Mouse (Mus musculus) layer of hippocampus, adult 9-10 months (tissue): ENCODE results near the gene Cyth3.

Experiments used
- DNase-seq: peaks from one replicate; pipeline ENCODE4 v3.0.0; 2022; ENCODE audit warnings: low spot score

Cyth3 gene

GRCm38 (mm10) chr5:143706822-143707200 lies 84.6 kb downstream of the Cyth3 start:
- DNase-seq = no peak

GRCm38 (mm10) chr5:143711326-143711725 lies 89.1 kb downstream of the Cyth3 start:
- DNase-seq = no peak

GRCm38 (mm10) chr5:143712011-143712800 lies 90.0 kb downstream of the Cyth3 start:
- DNase-seq = no peak

GRCm38 (mm10) chr5:143721962-143722361 lies 99.7 kb downstream of the Cyth3 start:
- no peak for DNase-seq

GRCm38 (mm10) chr5:143730915-143731314 lies 108.7 kb downstream of the Cyth3 start:
- no peak for DNase-seq

GRCm38 (mm10) chr5:143731483-143732112 lies 109.4 kb downstream of the Cyth3 start:
- DNase-seq = no peak

- peak; percentile 82 for DNase-seq
Measured at GRCm38 (mm10) chr5:143732180-143732891, 110.1 kb downstream of the Cyth3 start, which contains the start of gene Usp42. Gene Usp42, minus strand, starts transcription at chr5:143732280.

- DNase-seq = no peak
Measured at GRCm38 (mm10) chr5:143749630-143750208, 127.5 kb downstream of the Cyth3 start.

- no peak for DNase-seq
Measured at GRCm38 (mm10) chr5:143755529-143756141, 133.4 kb downstream of the Cyth3 start.

- DNase-seq = peak; percentile 80
Measured at GRCm38 (mm10) chr5:143757755-143758443, 135.7 kb downstream of the Cyth3 start.

GRCm38 (mm10) chr5:143759554-143759953 lies 137.3 kb downstream of the Cyth3 start:
- DNase-seq = no peak
